Mouse (Mus musculus): Measurements from ENCODE around the gene Hspa12b.

- no peak for TF ChIP-seq GATA1 (IDR thresholded peaks at IDR 0.05; ENCODE audit: borderline replicate concordance, low read length)
- TF ChIP-seq FLI1 (IDR thresholded peaks at IDR 0.05; ENCODE audit: low read length), result no peak
Measured at GRCm38 (mm10) chr2:131175945-131176309, 48.8 kb downstream of the Hspa12b start.

Data from megakaryocyte, embryonic 14.5 days (primary cell).